Mouse (Mus musculus): ENCODE results near the gene Psmb6.
"Not testable (repeated sequence)": the region's sequence is repeated elsewhere in the genome, so short reads cannot be mapped to it uniquely, and the experiment has no call there.

Psmb6 gene

DNA sequence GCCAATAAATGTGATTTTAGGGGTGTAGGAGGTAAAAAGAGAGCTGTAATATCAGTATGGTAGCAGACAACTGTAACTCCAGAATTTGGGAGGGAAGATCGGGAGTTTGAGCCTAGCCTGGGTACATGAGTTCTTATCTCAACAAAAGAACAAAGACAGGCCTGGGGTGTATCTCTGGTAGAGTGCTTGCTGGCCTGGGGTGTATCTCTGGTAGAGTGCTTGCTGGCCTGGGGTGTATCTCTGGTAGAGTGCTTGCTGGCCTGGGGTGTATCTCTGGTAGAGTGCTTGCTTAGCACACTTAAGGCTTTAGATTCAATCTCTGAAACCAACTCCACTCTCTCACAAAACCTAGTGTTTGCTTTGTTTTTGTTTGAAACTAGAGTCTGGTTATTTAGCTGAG is 45.4 kb downstream of the Psmb6 start:
- not testable (repeated sequence) for DNase-seq (ENCODE audit: low spot score)

DNA sequence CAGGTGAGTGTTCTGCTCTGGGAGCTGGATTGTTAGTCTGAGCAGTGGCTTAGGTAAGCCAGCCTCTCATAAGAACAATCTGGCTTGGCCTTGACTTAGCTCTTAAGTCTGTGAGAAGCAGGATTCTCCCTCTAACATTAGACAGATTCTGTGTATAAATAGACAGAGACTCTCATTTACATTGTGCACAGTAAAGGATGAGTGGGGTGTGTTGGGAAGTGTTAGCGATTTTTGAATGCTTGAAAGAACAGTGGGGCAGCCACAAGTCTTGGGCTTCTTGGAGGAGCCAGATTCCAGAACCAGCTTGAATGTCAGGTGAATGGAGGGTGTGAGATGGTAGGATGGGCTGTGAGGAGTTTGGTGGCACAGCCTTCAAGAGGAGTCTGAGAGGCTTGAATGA is 46.5 kb downstream of the Psmb6 start:
- no peak for DNase-seq (ENCODE audit: low spot score)

DNA sequence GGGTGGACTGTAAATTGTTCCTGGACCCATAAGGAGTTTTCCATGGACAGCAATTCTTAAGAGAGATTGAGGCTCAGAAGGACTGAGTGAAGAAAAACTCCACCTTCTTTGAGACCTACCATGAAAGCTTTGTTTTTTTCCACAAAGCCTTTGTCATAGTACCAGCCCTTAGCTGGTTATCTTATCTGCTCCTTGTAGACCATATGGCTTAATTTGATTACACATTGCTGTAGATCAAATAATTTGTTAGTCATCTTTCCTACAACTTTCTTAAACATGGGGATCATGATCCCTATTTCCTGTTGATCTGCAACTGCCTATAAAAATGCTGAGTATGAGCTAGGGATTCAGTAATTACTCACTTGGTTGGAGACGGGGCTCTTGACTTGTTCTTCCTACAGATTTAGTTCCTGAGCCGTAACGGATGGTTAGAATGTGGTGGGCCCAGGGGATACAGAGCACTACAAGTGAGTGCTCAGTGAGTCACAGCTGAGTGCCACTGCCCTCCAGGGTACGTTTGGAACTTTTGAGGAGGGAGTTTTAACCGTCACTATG is 47.3 kb downstream of the Psmb6 start:
- DNase-seq (ENCODE audit: low spot score), result no peak

DNA sequence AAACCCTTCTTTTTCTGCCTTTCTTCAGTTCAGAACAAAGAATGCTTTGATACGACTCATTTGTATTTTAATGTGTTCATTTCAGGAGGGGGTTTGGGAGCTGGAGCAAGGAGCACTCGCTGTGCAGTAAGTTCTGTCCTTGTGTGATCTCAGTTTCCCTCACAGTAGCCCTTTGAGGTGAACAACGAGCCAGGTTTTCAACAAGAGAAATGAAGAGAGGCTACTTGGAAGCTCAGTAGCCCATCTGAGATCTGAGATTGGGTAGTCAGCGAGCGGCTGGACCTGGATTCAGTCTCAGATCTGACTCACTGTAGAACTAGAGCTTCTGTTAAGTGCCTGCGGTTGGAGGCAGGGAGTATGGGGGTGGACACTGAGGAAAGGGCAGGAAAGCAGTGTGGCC is 48.7 kb downstream of the Psmb6 start:
- DNase-seq (ENCODE audit: low spot score), result no peak

DNA sequence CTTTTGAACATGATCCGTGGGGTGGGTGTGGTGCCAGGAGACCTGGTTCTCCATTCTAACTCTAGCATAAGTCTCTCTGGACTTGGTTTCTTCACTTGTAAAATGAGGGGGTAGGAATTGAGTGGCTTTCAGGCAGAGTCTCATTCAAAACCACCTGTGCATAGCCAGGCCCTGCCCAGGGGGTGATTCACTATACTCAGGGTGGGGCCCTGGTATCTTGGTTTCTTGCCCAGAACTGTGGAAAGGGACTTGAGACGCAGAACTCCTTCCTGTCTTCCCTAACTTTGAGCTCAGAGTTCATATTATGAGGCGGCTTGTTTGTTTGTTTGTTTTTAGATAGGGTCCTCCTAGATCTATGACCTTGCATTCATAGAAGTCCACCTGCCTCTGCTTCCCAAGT is 52.0 kb downstream of the Psmb6 start:
- no peak for DNase-seq (ENCODE audit: low spot score)

Data from ovary, postnatal 10 days (tissue).